Mouse (Mus musculus): ENCODE data around the gene Vps51.
"Not testable (repeated sequence)": the region's sequence is repeated elsewhere in the genome, so short reads cannot be mapped to it uniquely, and the experiment has no call there.

Gene Vps51

GRCm38 (mm10) chr19:6047899-6048166 lies 29.2 kb downstream of the Vps51 start:
- no peak for DNase-seq (ENCODE audit: low spot score in 2 of 2)

GRCm38 (mm10) chr19:6047154-6047898 lies 29.7 kb downstream of the Vps51 start:
- DNase-seq (ENCODE audit: low spot score in 2 of 2) = no peak

DNA sequence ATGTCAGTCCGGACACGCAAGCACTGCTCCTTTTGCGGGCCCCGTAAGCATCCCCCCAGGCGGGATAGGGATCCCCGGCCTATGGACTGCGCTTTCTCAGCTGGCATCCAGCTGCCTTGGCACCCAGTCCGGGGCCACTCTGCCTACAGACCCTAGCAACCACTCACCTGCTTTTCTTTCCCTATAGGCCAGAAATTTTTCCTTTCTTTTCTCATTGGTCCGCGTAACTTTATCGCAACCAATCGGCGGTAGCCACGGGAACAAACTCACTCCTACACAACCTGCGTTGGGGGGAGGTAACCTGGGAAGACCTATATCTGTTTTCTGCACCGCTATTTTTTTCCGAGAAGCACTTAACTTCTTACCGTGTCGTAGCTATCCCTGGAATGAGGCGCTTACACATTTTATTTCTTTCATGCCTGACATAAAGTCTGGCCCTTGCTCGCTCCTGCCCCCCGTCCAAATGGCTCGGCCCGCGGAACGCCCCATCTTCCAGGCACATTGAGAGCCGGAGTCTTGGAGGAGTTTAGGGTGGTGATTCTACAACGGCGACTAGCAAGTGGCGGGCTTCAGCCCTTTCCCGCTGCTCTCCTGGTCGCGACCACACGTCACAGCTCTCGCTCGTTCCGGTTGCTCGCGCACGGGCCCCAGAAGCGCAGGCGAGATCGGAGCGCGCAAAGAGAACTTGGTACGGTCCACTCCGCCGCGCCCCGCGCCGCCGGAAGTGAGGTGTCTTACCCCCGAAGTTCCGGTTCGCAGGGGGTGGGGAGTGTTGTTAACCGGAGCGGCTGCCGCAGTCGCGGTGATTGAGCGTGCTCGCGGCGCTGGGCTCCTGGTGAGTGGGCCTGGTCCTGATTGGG lies 30.5 kb downstream of the Vps51 start, which contains the start of gene Syvn1:
Gene Syvn1 (plus strand): TSS at position 283 of the 860 bp plus-strand sequence.
- DNase-seq (ENCODE audit: low spot score in 2 of 2) = peak; percentile 83 to 86

- DNase-seq (ENCODE audit: low spot score in 2 of 2) = no peak
Measured at GRCm38 (mm10) chr19:6045366-6046293, 31.4 kb downstream of the Vps51 start.

- DNase-seq (ENCODE audit: low spot score in 2 of 2) = not testable (repeated sequence)
Measured at GRCm38 (mm10) chr19:6044102-6044501, 32.9 kb downstream of the Vps51 start.

GRCm38 (mm10) chr19:6042293-6042692 lies 34.7 kb downstream of the Vps51 start:
- no peak for DNase-seq (ENCODE audit: low spot score in 2 of 2)

GRCm38 (mm10) chr19:6040002-6040401 lies 37.0 kb downstream of the Vps51 start:
- no peak for DNase-seq (ENCODE audit: low spot score in 2 of 2)

DNA sequence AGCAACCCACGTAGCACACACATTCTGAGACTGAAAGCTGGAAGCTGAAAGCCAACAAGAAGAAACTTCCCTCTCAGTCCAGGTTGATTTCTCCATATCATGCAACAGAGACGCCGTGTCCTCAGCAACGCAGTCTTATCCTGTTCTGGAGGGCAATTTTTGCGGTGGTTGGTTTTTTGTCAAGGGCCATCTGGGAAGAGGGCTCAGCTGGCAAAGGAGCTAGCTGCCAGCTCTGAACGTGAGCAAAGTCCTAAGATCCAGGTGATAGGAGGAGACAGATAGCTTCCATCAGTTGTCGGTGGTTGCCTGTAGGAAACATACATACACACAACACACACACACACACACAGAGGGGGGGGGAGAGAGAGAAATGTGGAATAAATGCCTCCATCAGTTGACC lies 38.7 kb downstream of the Vps51 start:
- no peak for DNase-seq (ENCODE audit: low spot score in 2 of 2)

DNA sequence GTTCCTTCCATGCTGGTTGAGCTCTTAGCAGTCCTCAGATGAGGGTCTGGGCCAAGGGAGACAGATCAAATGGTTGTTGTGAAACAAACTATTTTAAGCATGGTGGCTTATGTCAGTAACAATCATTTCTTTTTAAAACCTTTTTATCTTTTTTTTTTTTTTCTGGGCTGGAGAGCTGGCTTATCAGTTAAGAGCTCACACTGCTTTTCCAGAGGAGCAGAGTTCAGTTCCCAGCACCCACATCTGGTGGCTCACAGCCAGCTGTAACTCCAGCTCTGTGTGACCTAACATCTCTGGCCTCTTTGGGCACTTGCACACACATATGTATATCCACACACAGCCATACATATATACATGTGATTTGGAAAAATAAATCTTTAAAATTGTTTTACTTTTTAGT lies 39.3 kb downstream of the Vps51 start:
- no peak for DNase-seq (ENCODE audit: low spot score in 2 of 2)

DNA sequence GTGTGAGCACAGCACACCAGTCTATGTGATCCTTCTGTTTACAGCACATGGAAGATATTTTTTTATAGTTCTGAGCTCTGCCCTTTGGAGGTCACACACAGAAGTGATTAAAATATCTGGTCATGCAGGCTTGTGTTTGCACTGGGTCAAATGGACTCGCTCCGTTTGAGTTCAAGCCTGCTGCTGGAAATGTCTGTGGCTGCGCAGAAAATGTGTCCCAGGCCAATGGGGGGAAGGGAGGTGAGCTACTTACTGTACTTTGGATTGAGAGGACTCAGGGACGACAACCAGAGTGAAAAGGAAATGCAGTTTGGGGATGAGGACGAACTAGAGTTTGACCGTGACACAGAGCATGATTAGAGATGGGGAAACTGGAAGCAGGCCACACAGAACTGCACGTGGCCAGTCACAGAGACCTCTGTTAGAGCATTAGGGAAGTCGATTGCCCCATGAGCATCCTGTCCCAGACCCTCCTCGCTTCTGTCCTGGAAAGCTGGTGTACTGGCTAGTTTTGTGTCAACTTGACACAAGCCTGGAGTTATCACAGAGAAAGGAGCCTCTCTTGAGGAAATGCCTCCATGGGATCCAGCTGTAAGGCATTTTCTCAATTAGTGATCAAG lies 41.0 kb downstream of the Vps51 start:
- DNase-seq (ENCODE audit: low spot score in 2 of 2) = no peak

DNA sequence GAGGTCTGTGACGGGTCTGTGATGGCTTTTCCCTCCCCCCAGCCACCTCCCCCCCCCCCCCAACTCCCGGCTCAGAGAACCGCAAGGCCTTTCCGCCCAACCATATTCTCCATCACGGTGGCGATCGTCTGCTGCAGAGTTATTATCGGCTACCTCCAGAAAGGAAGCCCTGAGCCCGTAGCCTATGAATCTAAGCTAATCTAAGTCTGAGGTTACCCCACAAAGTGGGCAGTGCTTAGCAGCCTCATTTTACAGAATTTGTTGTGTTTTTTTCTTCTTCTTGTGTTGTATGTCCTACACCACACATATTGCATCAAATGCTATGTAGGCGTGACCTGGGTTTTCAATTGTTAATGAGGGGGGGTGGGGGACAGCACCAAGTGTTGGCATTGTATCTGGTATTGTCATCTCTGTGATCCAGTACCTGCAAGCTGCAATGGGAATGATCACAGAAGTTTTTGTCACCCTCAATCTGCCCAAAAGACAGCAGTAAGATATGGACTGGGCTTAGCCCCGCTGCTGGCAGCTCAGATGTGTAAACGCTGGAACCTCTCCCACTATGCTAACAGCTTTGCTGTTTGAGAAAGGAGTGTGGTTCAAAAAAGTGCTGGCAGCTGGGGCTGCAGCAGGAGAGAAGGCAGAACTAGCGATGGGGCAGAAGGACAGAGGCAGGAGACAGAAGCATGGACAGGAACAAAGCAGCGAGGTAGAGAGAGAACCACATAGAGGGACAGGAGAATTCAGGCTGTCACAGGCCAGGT lies 46.3 kb downstream of the Vps51 start:
- no peak for DNase-seq (ENCODE audit: low spot score in 2 of 2)

DNA sequence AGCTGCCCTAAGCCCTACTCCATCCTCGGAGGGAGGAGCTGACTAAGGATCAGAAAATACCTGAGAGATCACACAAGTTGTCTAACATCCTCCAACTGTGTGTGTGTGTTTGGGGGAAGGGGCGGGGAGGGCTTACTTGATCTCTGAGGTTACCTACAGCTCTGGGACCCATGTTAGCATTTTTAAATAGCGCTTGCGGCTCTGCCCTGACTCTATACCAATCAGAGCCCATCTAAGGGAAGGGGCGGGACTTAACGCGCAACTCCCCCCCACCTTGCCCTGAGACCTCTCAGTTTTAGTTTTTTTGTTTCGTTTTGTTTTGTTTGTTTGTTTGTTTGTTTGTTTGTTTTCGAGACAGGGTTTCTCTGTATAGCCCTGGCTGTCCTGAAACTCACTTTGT lies 47.6 kb downstream of the Vps51 start:
- DNase-seq (ENCODE audit: low spot score in 2 of 2) = no peak

DNA sequence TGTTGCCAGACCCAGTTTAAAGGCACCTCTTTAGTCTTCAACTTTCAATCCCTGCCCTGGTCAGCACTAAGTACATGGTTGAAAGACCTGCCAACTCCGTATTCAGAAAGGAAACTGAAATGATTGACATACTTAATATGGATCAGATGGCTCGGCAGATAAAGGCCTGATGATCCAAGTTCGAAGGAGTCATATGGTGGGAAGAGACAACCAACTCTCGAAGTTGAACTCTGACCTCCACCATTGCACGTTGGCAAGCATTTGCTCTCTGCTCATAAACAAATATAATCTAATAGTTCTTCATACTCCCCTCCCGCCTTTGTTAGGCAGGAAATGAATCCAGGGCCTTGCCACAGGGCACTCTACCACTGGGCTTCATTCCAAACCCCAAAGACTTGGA lies 48.0 kb downstream of the Vps51 start:
- DNase-seq (ENCODE audit: low spot score in 2 of 2) = no peak

DNA sequence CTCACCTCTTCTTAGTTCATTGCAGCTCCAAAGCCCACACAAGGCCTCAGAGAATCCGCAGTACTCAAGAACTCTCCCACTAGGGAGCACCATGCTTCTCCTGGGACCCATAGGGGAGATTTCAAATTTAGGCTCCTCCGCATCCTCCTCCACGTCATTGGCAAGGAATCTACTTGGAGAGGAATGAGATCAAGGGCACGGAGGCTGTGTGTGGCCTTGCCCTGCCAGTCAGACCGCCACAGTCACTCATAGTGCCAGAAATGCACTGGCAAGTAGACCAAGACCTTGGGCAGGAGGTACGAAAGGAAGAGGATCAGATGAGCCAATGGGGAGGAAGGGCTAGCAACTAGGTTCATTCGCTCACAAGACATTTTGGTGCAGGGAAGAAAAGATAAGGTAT lies 53.1 kb downstream of the Vps51 start:
- no peak for DNase-seq (ENCODE audit: low spot score in 2 of 2)

DNA sequence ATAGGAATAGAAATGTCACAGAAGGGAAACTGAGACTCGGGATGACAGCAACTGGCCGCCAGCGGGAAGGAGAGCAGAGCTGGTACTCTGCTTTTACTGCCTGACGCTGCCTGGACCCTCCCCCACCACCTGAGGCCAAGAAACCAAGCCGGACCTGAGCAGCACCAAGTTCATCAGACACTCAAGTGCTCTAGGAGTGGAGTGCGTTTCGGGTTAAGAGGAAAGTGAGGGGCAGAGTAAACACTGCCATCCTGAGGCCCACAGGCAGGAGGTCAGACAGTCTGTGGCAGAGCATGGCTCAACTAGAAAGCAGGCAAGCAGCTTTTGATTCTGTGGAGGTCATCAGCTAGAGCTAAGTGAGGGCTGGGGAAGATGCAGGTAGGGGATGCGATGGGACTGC lies 54.0 kb downstream of the Vps51 start:
- no peak for DNase-seq (ENCODE audit: low spot score in 2 of 2)

GRCm38 (mm10) chr19:6020276-6020675 lies 56.8 kb downstream of the Vps51 start:
- no peak for DNase-seq (ENCODE audit: low spot score in 2 of 2)

- peak; percentile 85 to 93 for DNase-seq (ENCODE audit: low spot score in 2 of 2)
Measured at GRCm38 (mm10) chr19:6018142-6019089, 58.6 kb downstream of the Vps51 start.
